Mouse (Mus musculus): ENCODE measurements at regions not wholly inside any gene's neighbourhood (a gene's known extent, or its start where the extent isn't known, plus 50 kb on each side); places are given as distances from the start of the nearest gene placed in this dataset.

- DNase-seq (ENCODE audit: low read depth, low spot score) = no peak
Observed at GRCm38 (mm10) chr4:40400089-40400488, 71.9 kb upstream of the Tmem215 start.

GRCm38 (mm10) chr4:40390183-40390582, 81.8 kb upstream of the Tmem215 start:
- no peak for DNase-seq (ENCODE audit: low read depth, low spot score)

DNA sequence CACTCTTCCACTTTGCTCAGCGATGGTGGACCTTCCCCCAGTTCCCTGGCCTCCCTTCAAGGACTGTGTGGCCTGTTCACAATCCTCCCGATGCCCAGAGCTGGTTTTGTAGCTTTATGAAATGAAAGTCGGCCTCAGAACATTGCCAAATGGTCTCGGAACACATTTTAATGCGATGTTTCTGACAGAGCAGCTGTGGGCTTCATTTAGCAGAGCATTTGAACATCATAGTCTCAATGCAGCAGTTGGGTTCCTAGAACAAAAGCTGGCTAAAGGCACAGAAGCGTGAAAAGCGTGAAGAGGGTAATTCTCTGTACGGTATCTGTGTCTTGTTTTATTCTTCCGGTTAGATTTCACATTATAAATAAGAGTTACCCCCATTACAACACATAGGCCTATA, 86.7 kb upstream of the Tmem215 start:
- DNase-seq (ENCODE audit: low read depth, low spot score) = no peak

GRCm38 (mm10) chr4:40384704-40385103, 87.3 kb upstream of the Tmem215 start:
- no peak for DNase-seq (ENCODE audit: low read depth, low spot score)

GRCm38 (mm10) chr4:40380309-40380708, 91.7 kb upstream of the Tmem215 start:
- no peak for DNase-seq (ENCODE audit: low read depth, low spot score)

- no peak for DNase-seq (ENCODE audit: low read depth, low spot score)
Observed at GRCm38 (mm10) chr4:40375439-40376154, 96.4 kb upstream of the Ndufb6 start.

DNA sequence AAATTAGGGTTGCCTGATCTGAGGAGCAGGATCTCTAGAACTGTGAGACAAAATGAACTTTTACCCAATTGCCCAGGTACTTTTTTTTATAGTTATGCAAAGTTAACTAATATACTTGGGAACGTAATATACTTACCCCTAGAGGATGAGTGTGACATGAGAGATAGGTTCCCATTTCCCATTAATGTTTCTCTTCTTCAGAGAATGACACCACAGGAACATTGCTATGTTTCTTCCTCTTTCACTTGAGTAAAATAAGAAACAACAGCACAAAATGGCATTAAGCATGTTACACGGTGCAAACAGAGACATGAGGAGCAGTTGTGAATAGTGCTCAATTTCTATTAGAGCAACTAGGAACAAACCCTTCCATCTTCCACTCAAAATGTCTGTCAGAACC, 95.0 kb upstream of the Ndufb6 start:
- no peak for DNase-seq (ENCODE audit: low read depth, low spot score)

DNA sequence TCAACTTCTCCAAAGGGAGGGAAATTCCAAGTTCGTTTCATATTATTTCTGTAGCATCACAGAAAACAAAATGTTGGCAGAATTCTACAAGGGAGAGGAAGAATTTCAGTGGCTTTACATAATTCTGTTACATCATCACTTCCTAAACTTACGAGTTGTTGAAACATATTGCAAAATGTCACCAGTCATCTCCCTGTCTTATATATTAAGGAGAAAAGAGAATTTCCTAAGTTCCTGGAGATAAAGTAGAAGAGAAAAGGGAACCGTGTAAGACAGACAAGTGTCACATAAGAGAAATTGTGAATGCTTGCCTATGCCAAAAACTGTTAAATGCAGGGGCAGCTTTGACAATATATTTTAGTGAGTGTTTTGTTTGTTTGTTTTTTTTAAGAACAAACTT, 85.1 kb upstream of the Ndufb6 start:
- DNase-seq (ENCODE audit: low read depth, low spot score) = no peak

DNA sequence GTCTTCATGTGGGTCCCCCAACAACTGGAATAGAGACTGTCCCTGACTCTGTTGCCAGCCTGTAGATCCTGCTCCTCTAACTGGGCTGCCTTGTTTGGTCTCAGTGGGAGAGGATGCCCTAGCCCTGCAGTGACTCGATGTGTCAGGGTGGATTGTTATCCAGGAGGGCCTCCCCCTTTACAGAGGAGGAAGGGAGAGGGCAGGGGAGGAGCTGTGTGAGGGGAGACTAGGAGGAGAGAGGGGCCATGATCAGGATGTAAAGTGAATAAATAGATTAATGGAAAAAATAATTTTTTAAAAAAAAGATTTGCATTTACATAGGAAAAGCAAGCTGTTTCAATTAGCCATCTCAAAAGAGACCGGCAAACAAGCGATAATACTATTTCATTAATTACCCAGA, 80.1 kb upstream of the Ndufb6 start:
- no peak for DNase-seq (ENCODE audit: low read depth, low spot score)

DNA sequence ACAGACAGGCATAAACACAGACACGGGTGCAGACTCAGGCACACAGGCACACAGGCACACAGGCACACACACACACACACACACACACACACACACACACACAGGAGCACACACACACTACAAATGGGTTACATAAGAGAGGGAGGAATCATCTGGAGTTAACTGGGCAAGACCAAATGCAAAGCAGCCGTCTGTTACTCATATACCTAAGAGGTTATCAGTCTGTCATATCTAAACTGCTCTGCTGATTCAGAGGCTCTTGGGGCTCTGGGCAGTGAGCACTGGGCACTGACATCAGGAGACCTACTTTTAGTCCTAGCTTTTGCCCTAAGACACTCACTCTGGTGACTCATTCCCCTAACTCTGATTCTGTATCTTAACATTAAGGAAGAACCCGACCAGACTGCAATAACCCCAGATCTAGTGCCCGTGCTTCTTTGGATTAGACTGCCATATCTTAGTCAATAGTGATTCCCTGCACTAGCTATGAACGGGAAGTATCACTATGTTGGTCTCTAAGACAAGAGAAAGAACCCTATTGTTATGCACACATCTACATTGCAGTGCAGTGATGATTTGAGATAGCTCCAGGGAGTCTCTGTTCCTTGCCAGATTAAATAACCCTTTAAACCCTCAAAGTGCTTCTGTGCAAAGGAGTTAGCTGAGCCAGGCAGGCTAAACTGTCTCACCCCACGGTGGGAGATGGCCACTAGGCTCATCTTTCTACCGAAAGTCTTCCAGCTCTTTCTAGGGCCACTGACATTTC, 78.0 kb upstream of the Ndufb6 start:
- DNase-seq (ENCODE audit: low read depth, low spot score) = no peak

DNA sequence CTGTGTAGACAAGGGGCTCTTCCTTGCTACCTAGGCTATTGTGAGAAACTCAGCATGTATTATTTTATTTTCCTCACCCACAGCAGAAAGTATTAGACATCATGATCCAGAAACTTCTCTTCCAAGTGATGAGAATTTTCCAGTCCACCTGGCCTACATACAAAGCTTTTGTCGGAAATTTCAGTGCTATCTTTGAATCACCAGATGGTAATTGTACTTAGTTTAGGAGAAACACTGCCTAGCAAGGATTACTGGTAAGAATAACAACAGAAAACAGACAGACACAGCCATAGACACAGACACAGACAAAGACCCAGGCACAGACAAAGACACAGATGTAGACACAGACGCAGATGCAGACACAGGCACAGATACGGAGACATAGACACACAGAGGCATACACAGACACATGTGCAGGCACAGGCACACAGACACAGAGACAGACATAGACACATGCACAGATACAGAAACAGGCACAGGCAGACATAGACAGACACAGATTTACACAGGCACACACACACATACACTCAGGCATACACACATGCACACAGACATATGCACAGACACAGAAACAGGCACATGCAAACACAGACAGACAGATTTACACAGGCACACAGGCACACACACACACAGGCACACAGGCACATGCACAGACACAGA, 76.7 kb upstream of the Ndufb6 start:
- DNase-seq (ENCODE audit: low read depth, low spot score) = no peak

GRCm38 (mm10) chr4:40354456-40354855, 75.2 kb upstream of the Ndufb6 start:
- DNase-seq (ENCODE audit: low read depth, low spot score) = no peak

- no peak for DNase-seq (ENCODE audit: low read depth, low spot score)
Observed at GRCm38 (mm10) chr4:40351648-40352047, 72.4 kb upstream of the Ndufb6 start.

GRCm38 (mm10) chr4:40351090-40351489, 71.9 kb upstream of the Ndufb6 start:
- no peak for DNase-seq (ENCODE audit: low read depth, low spot score)

DNA sequence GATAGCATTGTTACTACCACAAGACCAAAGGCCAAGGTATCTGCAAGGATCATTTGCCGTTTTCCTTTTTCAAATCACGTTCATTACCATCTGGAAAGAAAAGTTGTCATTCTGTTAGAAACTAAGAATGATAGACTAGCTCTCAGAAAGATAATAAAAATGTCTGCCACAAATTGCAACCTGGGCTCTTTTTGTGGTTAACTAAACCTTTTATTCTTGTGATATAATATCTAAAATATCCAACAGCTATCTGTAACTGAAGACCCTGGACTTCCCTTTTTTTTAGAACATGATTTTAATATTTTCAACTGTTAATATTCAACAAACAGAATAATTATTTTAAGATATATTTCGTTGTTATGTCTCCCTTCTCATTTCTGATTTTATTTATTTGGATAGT, 66.6 kb upstream of the Ndufb6 start:
- no peak for DNase-seq (ENCODE audit: low read depth, low spot score)

GRCm38 (mm10) chr4:40342181-40342580, 63.0 kb upstream of the Ndufb6 start:
- no peak for DNase-seq (ENCODE audit: low read depth, low spot score)

DNA sequence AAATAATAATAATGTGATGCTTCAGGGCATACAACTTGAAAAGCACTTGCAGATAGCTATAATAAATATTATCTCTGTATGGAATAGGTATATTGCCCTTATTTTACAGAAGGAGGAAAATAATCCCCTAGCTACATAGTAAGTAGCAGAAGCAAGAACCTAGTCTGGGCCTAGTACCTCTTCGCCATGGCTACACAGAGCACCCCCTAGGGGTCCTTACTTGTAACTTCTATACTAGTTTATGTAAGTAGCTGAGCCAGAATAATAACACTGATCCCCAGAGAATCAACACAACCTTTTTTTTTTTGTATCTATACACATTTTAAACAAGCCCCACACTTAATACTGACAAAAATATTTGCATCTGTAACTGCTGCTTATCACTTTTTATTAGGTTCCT, 55.6 kb upstream of the Ndufb6 start:
- DNase-seq (ENCODE audit: low read depth, low spot score) = peak; percentile 2

DNA sequence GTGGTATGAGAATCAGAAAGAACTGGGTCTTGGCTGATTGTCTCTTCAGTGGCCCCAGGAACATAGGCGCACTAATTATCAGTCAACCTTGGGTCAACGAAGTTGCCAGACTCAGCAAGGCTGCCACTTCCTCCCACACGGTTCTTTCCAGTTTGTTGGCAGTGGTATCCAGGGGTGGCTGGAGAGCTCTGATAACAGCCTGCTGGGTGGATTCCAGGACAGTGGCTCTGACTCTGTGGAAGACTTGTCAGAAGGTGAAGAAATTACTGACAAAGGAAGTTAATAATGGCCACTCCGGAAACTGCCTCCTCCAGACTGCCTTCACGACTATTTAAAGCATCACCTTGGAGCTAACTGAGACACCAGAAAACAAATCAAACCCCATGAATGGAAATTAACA, 50.5 kb upstream of the Ndufb6 start:
- no peak for DNase-seq (ENCODE audit: low read depth, low spot score)
